Mouse (Mus musculus): Measurements from ENCODE around the gene Tomm40l. TPM values are rescaled to one million over a fixed set of nuclear protein-coding genes. Genes with fewer than 3 reads are reported as not detected.

Tomm40l gene
- polyA plus RNA-seq (2015; fragmentation: Nextera tagmentation; extraction: Ambion mirVana): 19.3 and 21.4 TPM in 2 replicates

DNA sequence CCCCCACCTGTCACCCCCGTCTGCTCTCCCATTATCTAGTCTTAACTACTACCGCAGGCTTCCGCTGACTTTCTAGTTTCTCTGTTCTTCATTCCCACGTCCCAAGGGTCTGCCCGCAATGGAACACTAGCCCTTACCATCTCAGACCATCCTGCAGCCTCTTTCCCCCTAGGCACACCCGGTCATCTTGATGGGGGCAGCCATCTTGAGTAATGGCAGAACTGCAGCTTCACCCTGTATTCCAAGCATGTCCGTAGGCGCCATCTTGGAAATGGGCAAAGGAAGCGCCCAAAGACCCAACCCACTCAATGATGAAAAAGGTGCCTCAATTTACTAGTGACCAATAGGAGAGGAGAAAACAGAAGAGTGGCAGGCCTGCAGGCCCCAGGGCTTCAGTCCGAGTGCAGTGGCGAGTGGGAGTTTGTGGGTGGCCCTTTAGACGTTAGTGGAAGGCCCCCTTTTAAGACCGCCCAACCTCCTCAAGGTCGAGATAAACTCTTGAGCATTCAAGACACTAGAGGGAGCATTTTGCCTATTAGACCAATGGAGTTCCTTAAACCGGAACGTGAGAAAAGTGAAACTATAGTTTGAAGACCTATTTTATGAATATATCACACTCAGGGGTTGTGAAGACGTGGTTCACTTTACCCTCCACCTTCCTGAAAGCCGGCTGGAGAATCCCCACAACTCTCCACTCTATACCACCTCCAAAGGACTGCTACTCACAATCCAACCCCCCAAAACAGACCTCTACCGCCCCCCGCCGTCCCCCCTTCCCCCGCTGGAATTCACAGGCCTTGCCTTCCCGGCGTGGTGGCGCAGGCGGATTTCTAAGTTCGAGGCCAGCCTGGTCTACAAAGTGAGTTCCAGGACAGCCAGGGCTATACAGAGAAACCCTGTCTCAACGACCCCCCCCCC is at the start of gene Tomm40l:
Gene Tomm40l, minus strand, starts transcription at position 277 of the 918 bp plus-strand sequence.
- Histone ChIP-seq H3K27ac (peak within 1 kb of the TSS; percentile 89), H3K27me3 (no peaks in the 10 kb centered on the region), H3K36me3 (peaks cover 26% of the 10 kb centered on the region), H3K9me3 (replicated peaks) (no peaks in the 10 kb centered on the region), H3K4me3 (replicated peaks) (peak within 1 kb of the TSS; percentile 68), H3K9ac (peak within 1 kb of the TSS; percentile 74), H3K4me1 (replicated peaks) (peaks cover 22% of the 10 kb centered on the region), H3K4me2 (peak within 1 kb of the TSS; percentile 85)
- DNase-seq: peak; percentile 93
- ATAC-seq (ENCODE audit: low read depth): peak; percentile 95
- 1% methylated on average over 28 of the region's 28 CpGs for WGBS (ENCODE audit: insufficient replicate concordance)

DNA sequence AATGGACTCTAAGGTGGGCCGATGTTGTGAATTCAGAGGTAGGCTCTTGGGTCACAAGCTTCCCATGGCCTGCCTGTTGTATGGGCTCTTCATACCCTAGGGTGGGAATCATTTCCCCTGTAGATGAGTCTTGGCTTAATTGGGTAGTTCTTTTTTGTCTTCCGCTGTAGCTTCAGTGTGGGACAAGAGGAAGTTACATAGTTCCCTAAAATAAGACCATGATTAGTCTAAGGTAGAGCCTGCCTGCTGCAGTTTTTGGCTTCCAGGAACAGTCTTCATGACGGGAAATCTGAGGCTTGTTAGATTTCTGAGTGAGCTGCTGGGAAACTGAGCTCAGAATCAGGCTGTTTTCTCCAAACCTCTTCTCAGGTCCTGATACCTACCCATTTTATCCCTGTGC is 49.8 kb upstream of the Tomm40l start:
- Histone ChIP-seq H3K9ac (peak overlapping the region; percentile 88), H3K27ac (peak overlapping the region; percentile 87), H3K36me3 (peaks cover 55% of the 10 kb centered on the region), H3K27me3 (no peaks in the 10 kb centered on the region), H3K9me3 (replicated peaks) (no peaks in the 10 kb centered on the region), H3K4me1 (replicated peaks) (peaks cover 64% of the 10 kb centered on the region), H3K4me2 (peak overlapping the region; percentile 88), H3K4me3 (replicated peaks) (peak overlapping the region; percentile 85)
- DNase-seq (no peak), ATAC-seq (ENCODE audit: low read depth) (no peak)
- WGBS (ENCODE audit: insufficient replicate concordance): 63% methylated on average over 3 of the region's 3 CpGs

DNA sequence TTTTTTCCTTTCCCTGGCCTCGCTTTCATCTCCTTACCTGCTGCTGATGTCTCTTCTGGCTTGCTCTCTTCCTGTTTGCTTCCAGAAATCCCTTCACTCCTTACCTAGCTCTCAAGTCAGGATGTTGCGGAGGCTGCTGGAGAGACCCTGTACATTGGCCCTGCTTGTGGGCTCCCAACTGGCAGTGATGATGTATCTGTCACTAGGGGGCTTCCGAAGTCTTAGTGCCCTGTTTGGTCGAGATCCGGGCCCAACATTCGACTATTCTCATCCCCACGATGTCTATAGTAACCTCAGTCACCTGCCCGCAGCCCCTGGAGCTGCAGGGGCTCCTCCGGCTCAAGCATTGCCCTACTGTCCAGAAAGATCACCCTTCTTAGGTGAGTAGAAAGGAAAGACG is 49.3 kb upstream of the Tomm40l start:
- no peaks in the 10 kb centered on the region for H3K9me3 ChIP-seq (replicated peaks)
- peaks cover 60% of the 10 kb centered on the region for H3K4me1 ChIP-seq (replicated peaks)
- H3K36me3 ChIP-seq: peaks cover 50% of the 10 kb centered on the region
- H3K4me2 ChIP-seq: peak overlapping the region; percentile 88
- H3K4me3 ChIP-seq (replicated peaks): peak overlapping the region; percentile 85
- no peaks in the 10 kb centered on the region for H3K27me3 ChIP-seq
- ATAC-seq (ENCODE audit: low read depth) (no peak), DNase-seq (no peak)
- WGBS (ENCODE audit: insufficient replicate concordance): 54% methylated on average over 10 of the region's 10 CpGs
- peak overlapping the region; percentile 88 for H3K9ac ChIP-seq
- peak overlapping the region; percentile 87 for H3K27ac ChIP-seq

DNA sequence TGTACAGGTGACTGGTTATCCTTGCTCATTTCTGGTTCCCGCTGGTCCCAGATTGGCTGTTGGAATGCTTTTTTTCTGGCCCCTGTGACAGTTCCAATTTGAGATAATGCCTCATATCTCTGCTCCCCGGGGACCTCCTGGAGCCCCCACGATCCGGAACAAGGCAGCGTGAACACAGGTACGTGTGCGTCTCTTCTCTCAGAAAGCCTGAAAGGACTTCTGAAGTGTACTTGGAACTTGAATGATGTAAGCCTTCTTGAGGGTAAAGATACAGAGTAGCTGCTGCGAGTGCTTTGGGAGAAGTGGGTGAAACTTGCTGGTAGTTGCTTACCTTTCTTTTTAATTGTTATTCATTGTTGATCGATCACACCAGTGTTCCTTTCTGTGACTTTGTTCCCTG is 48.9 kb upstream of the Tomm40l start:
- WGBS (ENCODE audit: insufficient replicate concordance): 23% methylated on average over 9 of the region's 9 CpGs
- ATAC-seq (ENCODE audit: low read depth) (no peak), DNase-seq (peak; percentile 45)
- no peaks in the 10 kb centered on the region for H3K27me3 ChIP-seq
- H3K4me2 ChIP-seq: peak overlapping the region; percentile 88
- peak overlapping the region; percentile 88 for H3K9ac ChIP-seq
- peaks cover 61% of the 10 kb centered on the region for H3K4me1 ChIP-seq (replicated peaks)
- no peaks in the 10 kb centered on the region for H3K9me3 ChIP-seq (replicated peaks)
- peaks cover 46% of the 10 kb centered on the region for H3K36me3 ChIP-seq
- peak overlapping the region; percentile 85 for H3K4me3 ChIP-seq (replicated peaks)
- H3K27ac ChIP-seq: peak overlapping the region; percentile 87

DNA sequence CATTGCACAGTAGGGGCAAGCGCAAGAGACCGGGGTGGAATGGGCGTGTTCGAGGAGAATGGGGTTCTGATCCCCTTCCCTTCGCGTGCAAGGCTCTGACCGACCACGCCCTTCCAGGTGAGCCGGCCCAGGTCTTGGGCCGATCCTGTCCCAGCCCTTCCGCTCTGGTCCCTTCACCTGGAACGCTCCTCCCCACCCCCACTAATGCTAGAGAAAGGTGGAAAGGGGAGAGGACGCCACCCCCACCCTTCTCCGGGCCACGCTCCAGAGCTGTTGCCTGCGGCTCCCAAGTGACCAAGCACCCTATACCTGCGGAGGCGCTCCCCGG is 48.2 kb upstream of the Tomm40l start:
- peak overlapping the region; percentile 85 for H3K4me3 ChIP-seq (replicated peaks)
- no peaks in the 10 kb centered on the region for H3K9me3 ChIP-seq (replicated peaks)
- H3K9ac ChIP-seq: peak overlapping the region; percentile 88
- WGBS (ENCODE audit: insufficient replicate concordance): under 1% methylated on average over 19 of the region's 19 CpGs
- peak; percentile 74 for ATAC-seq (ENCODE audit: low read depth)
- H3K27me3 ChIP-seq: no peaks in the 10 kb centered on the region
- peak overlapping the region; percentile 87 for H3K27ac ChIP-seq
- H3K36me3 ChIP-seq: peaks cover 39% of the 10 kb centered on the region
- DNase-seq: no peak
- peak overlapping the region; percentile 88 for H3K4me2 ChIP-seq
- H3K4me1 ChIP-seq (replicated peaks): peaks cover 62% of the 10 kb centered on the region

DNA sequence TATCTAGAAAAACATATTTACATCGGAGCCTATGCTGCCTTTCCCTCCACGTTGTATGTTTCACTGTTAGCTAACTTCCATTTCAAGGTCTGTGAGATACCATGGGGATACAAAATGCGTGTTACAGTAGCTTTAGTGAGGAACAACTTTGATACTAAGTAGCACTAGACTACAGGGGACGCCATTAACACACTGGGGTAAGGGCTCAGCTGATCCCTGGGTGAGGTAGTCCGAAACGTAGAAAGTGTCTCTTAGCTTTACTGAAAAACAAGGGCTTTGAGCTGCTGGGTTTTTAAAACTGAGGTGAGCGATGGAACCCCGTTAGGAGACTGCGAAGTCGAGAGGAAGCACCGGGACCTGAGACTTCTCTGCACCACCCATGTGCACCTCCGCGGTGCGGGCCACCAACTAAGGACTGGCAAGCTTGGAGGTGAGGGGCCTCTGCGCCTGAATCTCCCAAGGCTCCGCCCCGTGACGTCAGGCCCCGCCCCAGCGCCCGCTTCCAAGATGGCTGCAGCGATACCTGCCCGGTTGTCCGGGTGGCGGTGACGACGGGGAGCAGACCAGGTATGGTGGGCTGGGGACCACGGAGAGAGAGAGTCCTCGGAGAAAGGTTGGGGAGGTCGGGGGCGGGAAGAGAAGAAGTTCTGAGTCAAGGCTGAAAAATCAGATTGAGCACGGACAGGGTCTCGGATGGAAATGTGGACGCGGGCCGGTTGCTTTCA is 47.7 kb upstream of the Tomm40l start, which contains the start of gene B4galt3:
Gene B4galt3, plus strand, starts transcription at position 481 of the 725 bp plus-strand sequence.
- H3K4me3 ChIP-seq (replicated peaks): peak within 1 kb of the TSS; percentile 85
- peaks cover 34% of the 10 kb centered on the region for H3K36me3 ChIP-seq
- peak within 1 kb of the TSS; percentile 87 for H3K27ac ChIP-seq
- peak; percentile 93 for DNase-seq
- peak; percentile 93 for ATAC-seq (ENCODE audit: low read depth)
- peak within 1 kb of the TSS; percentile 88 for H3K4me2 ChIP-seq
- H3K27me3 ChIP-seq: no peaks in the 10 kb centered on the region
- peaks cover 62% of the 10 kb centered on the region for H3K4me1 ChIP-seq (replicated peaks)
- no peaks in the 10 kb centered on the region for H3K9me3 ChIP-seq (replicated peaks)
- WGBS (ENCODE audit: insufficient replicate concordance): 4% methylated on average over 36 of the region's 36 CpGs
- peak within 1 kb of the TSS; percentile 88 for H3K9ac ChIP-seq

DNA sequence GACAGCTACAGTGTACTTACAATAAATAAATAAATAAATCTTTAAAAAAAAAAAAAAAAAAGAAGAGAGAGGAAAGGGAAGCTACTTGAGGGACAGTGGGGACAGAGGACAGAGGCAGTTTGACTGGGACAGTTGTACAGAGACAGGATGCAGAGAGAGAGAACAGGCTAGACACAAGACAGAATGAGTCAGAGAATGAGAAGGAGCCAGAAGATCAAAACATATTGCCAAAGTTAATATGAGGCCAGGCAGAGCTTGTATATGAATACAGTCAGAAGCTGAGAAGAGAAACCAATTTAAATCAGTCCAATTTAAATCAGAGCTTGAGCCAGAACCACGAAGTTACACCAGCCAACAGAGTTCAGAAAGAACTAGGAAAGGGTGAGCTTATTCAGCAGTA is 46.0 kb upstream of the Tomm40l start:
- Histone ChIP-seq H3K27me3 (peaks cover 4% of the 10 kb centered on the region; the same call in 1 of the 2 replicates), H3K4me3 (replicated peaks) (no peak overlapping the region), H3K27ac (peak overlapping the region; percentile 18; the same call in 1 of the 2 replicates), H3K4me2 (no peak overlapping the region), H3K9ac (no peak overlapping the region), H3K4me1 (replicated peaks) (peaks cover 55% of the 10 kb centered on the region), H3K36me3 (peaks cover 17% of the 10 kb centered on the region), H3K9me3 (replicated peaks) (no peaks in the 10 kb centered on the region)
- ATAC-seq (ENCODE audit: low read depth): no peak
- no peak for DNase-seq
- 39% methylated on average over 1 of the region's 1 CpGs for WGBS (ENCODE audit: insufficient replicate concordance)

DNA sequence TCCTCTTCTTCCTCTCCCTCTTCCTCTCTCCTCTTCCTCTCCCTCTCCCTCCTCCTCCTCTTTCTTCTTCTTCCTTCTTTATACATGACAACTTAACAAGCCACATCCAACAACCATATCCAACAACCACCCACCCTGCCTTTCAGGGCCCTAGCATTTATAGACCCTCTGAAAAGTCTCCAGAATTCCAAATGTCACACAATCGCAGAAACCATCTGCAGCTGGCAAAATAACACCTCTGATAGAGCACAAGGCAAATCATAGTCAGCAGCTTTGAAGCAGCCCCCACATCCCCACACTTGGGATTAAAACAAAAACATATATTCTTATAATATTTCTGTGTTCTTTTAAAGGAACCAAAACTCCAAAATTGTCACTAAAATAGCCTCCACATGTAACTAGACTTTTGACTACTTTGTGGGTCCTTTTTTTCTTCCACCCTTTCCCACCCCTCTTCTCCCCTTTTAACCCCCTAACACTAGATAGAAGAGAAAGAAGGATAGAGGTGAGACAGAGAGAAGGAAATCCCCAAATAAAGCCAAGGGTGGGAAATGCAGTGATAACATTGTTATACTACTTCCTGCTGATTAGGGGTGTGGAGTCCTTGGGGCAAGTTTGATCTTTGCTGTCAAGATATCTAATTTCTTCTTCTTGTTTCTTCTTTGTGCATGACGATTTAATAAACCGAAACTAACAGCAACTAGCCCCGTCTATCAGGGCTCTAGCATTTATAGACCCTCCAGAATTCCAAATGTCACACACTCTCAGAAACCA is 43.8 kb upstream of the Tomm40l start:
- Histone ChIP-seq H3K9me3 (replicated peaks) (no peaks in the 10 kb centered on the region), H3K4me2 (no peak overlapping the region), H3K36me3 (no peaks in the 10 kb centered on the region), H3K27me3 (peaks cover 22% of the 10 kb centered on the region), H3K4me3 (replicated peaks) (no peak overlapping the region), H3K9ac (no peak overlapping the region), H3K27ac (no peak overlapping the region), H3K4me1 (replicated peaks) (peaks cover 43% of the 10 kb centered on the region)
- WGBS (ENCODE audit: insufficient replicate concordance): 28% methylated on average over 4 of the region's 4 CpGs
- no peak for ATAC-seq (ENCODE audit: low read depth)
- no peak for DNase-seq

DNA sequence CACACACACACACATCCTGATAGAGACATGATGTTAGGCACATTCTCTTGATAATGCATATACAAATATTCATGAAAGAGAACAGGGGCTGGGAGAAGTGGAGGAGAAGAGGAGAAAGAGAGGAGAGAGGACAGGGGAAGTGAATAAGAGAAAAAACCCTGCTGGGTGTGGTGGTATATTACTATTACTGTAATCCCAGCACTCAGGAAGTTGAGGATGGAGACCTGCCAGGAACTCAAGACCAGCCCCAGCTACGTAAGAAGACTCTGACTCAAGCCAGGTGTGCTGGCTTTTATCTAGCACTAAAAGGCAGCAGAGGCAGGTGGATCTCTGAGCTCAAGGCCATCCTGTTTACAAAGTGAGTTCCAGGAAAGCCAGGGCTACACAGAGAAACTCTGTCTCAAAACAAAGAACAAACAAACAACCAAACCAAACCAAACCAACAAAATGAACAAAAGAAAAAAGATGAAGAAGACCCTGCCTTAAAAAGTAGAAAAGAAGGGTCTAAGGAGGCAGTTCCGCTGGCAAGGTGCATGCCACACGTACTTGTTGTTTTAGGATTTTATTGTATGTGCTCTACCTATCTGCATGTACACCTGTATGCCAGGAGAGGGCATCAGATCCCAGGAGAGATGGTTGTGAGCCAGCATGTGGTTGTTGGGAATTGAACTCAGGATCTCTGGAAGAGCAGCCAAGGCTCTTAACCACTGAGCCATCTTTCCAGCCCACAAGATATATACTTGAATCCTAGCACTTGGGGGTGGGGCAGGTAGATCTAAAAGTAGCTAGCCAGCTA is 41.5 kb upstream of the Tomm40l start:
- Histone ChIP-seq H3K27me3 (peaks cover 39% of the 10 kb centered on the region), H3K4me1 (replicated peaks) (peaks cover 44% of the 10 kb centered on the region), H3K9ac (no peak overlapping the region), H3K4me3 (replicated peaks) (no peak overlapping the region), H3K9me3 (replicated peaks) (no peaks in the 10 kb centered on the region), H3K4me2 (no peak overlapping the region), H3K36me3 (no peaks in the 10 kb centered on the region), H3K27ac (no peak overlapping the region)
- DNase-seq (no peak), ATAC-seq (ENCODE audit: low read depth) (no peak)
- WGBS (ENCODE audit: insufficient replicate concordance): 65% methylated on average over 3 of the region's 3 CpGs

DNA sequence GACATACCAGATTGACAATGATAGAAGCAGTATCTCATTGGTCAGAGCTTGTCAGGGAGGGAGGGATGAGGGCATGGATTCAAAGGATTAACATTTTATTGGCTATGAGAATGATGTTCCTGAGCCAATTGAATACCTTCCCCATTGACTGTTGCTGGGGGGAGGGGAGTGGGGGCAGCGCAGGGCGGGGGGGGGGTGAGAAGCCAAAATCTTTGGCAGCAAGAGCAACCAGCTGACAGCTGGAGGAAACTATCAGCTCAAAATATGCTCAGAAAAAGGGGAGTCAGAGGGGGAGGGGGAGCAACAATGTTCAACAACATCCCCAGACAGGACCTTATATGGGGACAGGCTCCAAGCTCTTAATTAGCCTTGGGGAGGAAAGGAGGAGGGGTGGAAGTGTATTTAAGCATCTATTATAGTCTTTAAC is 40.9 kb upstream of the Tomm40l start:
- Histone ChIP-seq H3K27me3 (peaks cover 43% of the 10 kb centered on the region), H3K36me3 (no peaks in the 10 kb centered on the region), H3K9me3 (replicated peaks) (no peaks in the 10 kb centered on the region), H3K4me2 (no peak overlapping the region), H3K4me1 (replicated peaks) (peaks cover 40% of the 10 kb centered on the region), H3K9ac (no peak overlapping the region), H3K4me3 (replicated peaks) (no peak overlapping the region), H3K27ac (no peak overlapping the region)
- ATAC-seq (ENCODE audit: low read depth) (peak; percentile 27; the same call in 1 of the 2 replicates), DNase-seq (no peak)
- WGBS (ENCODE audit: insufficient replicate concordance): 0% methylated on average over 2 of the region's 2 CpGs

All from liver, embryonic 13.5 days (tissue).